Comparison of ENCODE assay signal across 9 mouse cellular contexts in genomic region chr8:125217902-125218581, GRCm38 (mm10).
DNase-seq lines count a peak whose midpoint lies in the region; ATAC-seq and TF ChIP-seq lines count a peak whose summit lies in the region.
"Had no signal": no experiment of that assay in that cellular context is flagged by ENCODE, and none has a peak within 500 bp of the region (broad histone marks: within the 10 kb centered on the region; RNA-seq: fewer than 3 reads in every experiment).

No protein-coding gene starts in this region.

- no peak for ATAC-seq in heart, embryonic 14.5 days (ENCODE audit: insufficient number of reproducible peaks, insufficient read depth, low FRiP score, low read depth)
- ATAC-seq in embryonic facial prominence, embryonic 14.5 days (ENCODE audit: low read depth), result peak; percentile 69
- ATAC-seq in hindbrain, embryonic 15.5 days (ENCODE audit: low FRiP score, low read depth), result no peak
- peak; percentile 44; the same call in 1 of the 2 replicates for ATAC-seq in midbrain, embryonic 16.5 days
- no peak for ATAC-seq in intestine, embryonic 16.5 days

- TF ChIP-seq POLR2A in heart, adult 2 months (IDR thresholded peaks at IDR 0.05; ENCODE audit: insufficient read depth, low read depth, low read length), result no peak

- DNase-seq in heart, adult 2 months, result no peak
- no peak for DNase-seq in embryonic facial prominence, embryonic 14.5 days (ENCODE audit: low spot score)
- DNase-seq in adrenal gland, adult (ENCODE audit: inconsistent age in 2 of 2, low spot score in 1 of 2), result no peak
- DNase-seq in thymus, postnatal 10 days (ENCODE audit: low spot score in 2 of 2), result no peak
- DNase-seq: lung, embryonic 14.5 days had no signal

- no peak overlapping the region; the same call in 1 of the 2 replicates for H3K9ac ChIP-seq in heart, embryonic 14.5 days (ENCODE audit: low read length)
- no peak overlapping the region for H3K9ac ChIP-seq in heart, adult 2 months (ENCODE audit: low read depth, low read length)
- peak overlapping the region; percentile 25; the same call in 1 of the 2 replicates for H3K9ac ChIP-seq in embryonic facial prominence, embryonic 14.5 days (ENCODE audit: low read depth, low read length)
- no peak overlapping the region for H3K9ac ChIP-seq in hindbrain, embryonic 15.5 days
- H3K9ac ChIP-seq in midbrain, embryonic 16.5 days (ENCODE audit: low read depth, low read length), result peak overlapping the region; percentile 36; the same call in 1 of the 2 replicates
- H3K9ac ChIP-seq in intestine, embryonic 16.5 days (ENCODE audit: low read depth, low read length), result no peak overlapping the region
- H3K9ac ChIP-seq: lung, embryonic 14.5 days had no signal

- WGBS in heart, embryonic 14.5 days, result 61% methylated on average over 12 of the region's 12 CpGs
- WGBS in heart, adult 2 months, result 43% methylated on average over 12 of the region's 12 CpGs
- 20% methylated on average over 12 of the region's 12 CpGs for WGBS in embryonic facial prominence, embryonic 14.5 days
- 18% methylated on average over 12 of the region's 12 CpGs for WGBS in hindbrain, embryonic 15.5 days
- 9% methylated on average over 12 of the region's 12 CpGs for WGBS in midbrain, embryonic 16.5 days
- WGBS in intestine, embryonic 16.5 days, result 53% methylated on average over 12 of the region's 12 CpGs

- no peak for TF ChIP-seq CTCF in heart, adult 2 months (IDR thresholded peaks at IDR 0.05)

- no peak overlapping the region for H3K27ac ChIP-seq in heart, embryonic 14.5 days (replicated peaks in 1 of 2; ENCODE audit: control insufficient read depth in 1 of 2, insufficient read depth in 1 of 2, low read depth in 2 of 2, low read length in 2 of 2)
- no peak overlapping the region; the same call in 1 of the 2 replicates for H3K27ac ChIP-seq in heart, adult 2 months
- peak overlapping the region; percentile 80 for H3K27ac ChIP-seq in embryonic facial prominence, embryonic 14.5 days (replicated peaks; ENCODE audit: low read depth, low read length)
- H3K27ac ChIP-seq in hindbrain, embryonic 15.5 days (replicated peaks), result peak overlapping the region; percentile 66
- H3K27ac ChIP-seq in midbrain, embryonic 16.5 days (ENCODE audit: low read length), result peak overlapping the region; percentile 78
- H3K27ac ChIP-seq in intestine, embryonic 16.5 days (ENCODE audit: low read length), result no peak overlapping the region

- H3K4me2 ChIP-seq in heart, embryonic 14.5 days (ENCODE audit: low read length), result peak overlapping the region; percentile 21; the same call in 1 of the 2 replicates
- H3K4me2 ChIP-seq in embryonic facial prominence, embryonic 14.5 days (ENCODE audit: low read depth, low read length), result peak overlapping the region; percentile 46
- H3K4me2 ChIP-seq in hindbrain, embryonic 15.5 days, result peak overlapping the region; percentile 35
- peak overlapping the region; percentile 34 for H3K4me2 ChIP-seq in midbrain, embryonic 16.5 days (ENCODE audit: low read length)
- no peak overlapping the region for H3K4me2 ChIP-seq in intestine, embryonic 16.5 days (ENCODE audit: low read depth, low read length)
- H3K4me2 ChIP-seq: lung, embryonic 14.5 days had no signal

- H3K36me3 ChIP-seq in heart, embryonic 14.5 days (ENCODE audit: control insufficient read depth, insufficient read depth, low read length), result no peaks in the 10 kb centered on the region
- no peaks in the 10 kb centered on the region; the same call in 1 of the 2 replicates for H3K36me3 ChIP-seq in heart, adult 2 months (ENCODE audit: control insufficient read depth, insufficient read depth, low read length)
- H3K36me3 ChIP-seq in embryonic facial prominence, embryonic 14.5 days (ENCODE audit: control insufficient read depth, insufficient read depth, low read length), result no peaks in the 10 kb centered on the region
- no peaks in the 10 kb centered on the region for H3K36me3 ChIP-seq in hindbrain, embryonic 15.5 days
- no peaks in the 10 kb centered on the region for H3K36me3 ChIP-seq in midbrain, embryonic 16.5 days (ENCODE audit: control insufficient read depth, insufficient read depth, low read length)
- H3K36me3 ChIP-seq in intestine, embryonic 16.5 days (ENCODE audit: control insufficient read depth, insufficient read depth, low read length), result no peaks in the 10 kb centered on the region

- intact Hi-C loops in heart, adult 2 months (cut with DNase I), result no loop called here

- H3K27me3 ChIP-seq in heart, embryonic 14.5 days (ENCODE audit: control insufficient read depth, insufficient read depth, low read length), result no peaks in the 10 kb centered on the region
- H3K27me3 ChIP-seq in heart, adult 2 months (ENCODE audit: control insufficient read depth, insufficient read depth, low read length), result no peaks in the 10 kb centered on the region
- H3K27me3 ChIP-seq in embryonic facial prominence, embryonic 14.5 days (replicated peaks; ENCODE audit: control insufficient read depth, insufficient read depth, low read length), result no peaks in the 10 kb centered on the region
- no peaks in the 10 kb centered on the region for H3K27me3 ChIP-seq in hindbrain, embryonic 15.5 days
- no peaks in the 10 kb centered on the region for H3K27me3 ChIP-seq in midbrain, embryonic 16.5 days (ENCODE audit: control insufficient read depth, insufficient read depth, low read depth, low read length)
- H3K27me3 ChIP-seq in intestine, embryonic 16.5 days (replicated peaks; ENCODE audit: control insufficient read depth, insufficient read depth, low read length), result no peaks in the 10 kb centered on the region

- no peak overlapping the region for H3K4me3 ChIP-seq in heart, embryonic 14.5 days (ENCODE audit: control insufficient read depth in 1 of 2, insufficient read depth in 1 of 2, low read depth in 1 of 2, low read length in 2 of 2)
- H3K4me3 ChIP-seq in heart, adult 2 months, result no peak overlapping the region; the same call in 1 of the 2 replicates
- H3K4me3 ChIP-seq in embryonic facial prominence, embryonic 14.5 days (ENCODE audit: low read depth, low read length), result no peak overlapping the region
- H3K4me3 ChIP-seq in hindbrain, embryonic 15.5 days, result no peak overlapping the region
- no peak overlapping the region for H3K4me3 ChIP-seq in midbrain, embryonic 16.5 days (ENCODE audit: low read depth, low read length)
- no peak overlapping the region for H3K4me3 ChIP-seq in intestine, embryonic 16.5 days (ENCODE audit: low read length)

- no peaks in the 10 kb centered on the region for H3K79me2 ChIP-seq in heart, adult 2 months (replicated peaks; ENCODE audit: control insufficient read depth, insufficient read depth, low read length)

- peaks cover 23 to 28% of the 10 kb centered on the region in 2 experiments for H3K4me1 ChIP-seq in heart, embryonic 14.5 days (ENCODE audit: control insufficient read depth in 2 of 2, insufficient read depth in 2 of 2, low read length in 2 of 2)
- H3K4me1 ChIP-seq in heart, adult 2 months (ENCODE audit: control insufficient read depth, insufficient read depth, low read length), result peaks cover 10% of the 10 kb centered on the region
- H3K4me1 ChIP-seq in embryonic facial prominence, embryonic 14.5 days (ENCODE audit: control insufficient read depth, insufficient read depth, low read length), result peaks cover 28% of the 10 kb centered on the region
- H3K4me1 ChIP-seq in hindbrain, embryonic 15.5 days (replicated peaks), result peaks cover 28% of the 10 kb centered on the region
- peaks cover 22% of the 10 kb centered on the region for H3K4me1 ChIP-seq in midbrain, embryonic 16.5 days (ENCODE audit: control insufficient read depth, insufficient read depth, low read length)
- H3K4me1 ChIP-seq in intestine, embryonic 16.5 days (ENCODE audit: control insufficient read depth, insufficient read depth, low read length), result peaks cover 5% of the 10 kb centered on the region

- no peak for TF ChIP-seq EP300 in heart, adult 2 months (IDR thresholded peaks at IDR 0.05; ENCODE audit: insufficient read depth, low read depth, low read length)

- H3K9me3 ChIP-seq in heart, embryonic 14.5 days (ENCODE audit: control insufficient read depth, low read length), result no peaks in the 10 kb centered on the region
- H3K9me3 ChIP-seq in embryonic facial prominence, embryonic 14.5 days (ENCODE audit: control insufficient read depth, low read length), result no peaks in the 10 kb centered on the region
- no peaks in the 10 kb centered on the region for H3K9me3 ChIP-seq in hindbrain, embryonic 15.5 days
- no peaks in the 10 kb centered on the region for H3K9me3 ChIP-seq in midbrain, embryonic 16.5 days (replicated peaks; ENCODE audit: control insufficient read depth, low read length, poor library complexity, severe bottlenecking)
- H3K9me3 ChIP-seq in intestine, embryonic 16.5 days (ENCODE audit: control insufficient read depth, low read length), result no peaks in the 10 kb centered on the region

Comparison
In these comparisons a context has a peak if more than half of its experiments do, and no peak if none do; other contexts are left out.
1. ATAC-seq: peak in embryonic facial prominence, embryonic 14.5 days (single experiment) and midbrain, embryonic 16.5 days (single experiment); none in heart, embryonic 14.5 days (single experiment), hindbrain, embryonic 15.5 days (single experiment) and intestine, embryonic 16.5 days (single experiment).
2. H3K27ac ChIP-seq: peak in embryonic facial prominence, embryonic 14.5 days (single experiment), hindbrain, embryonic 15.5 days (single experiment) and midbrain, embryonic 16.5 days (single experiment); none in heart, embryonic 14.5 days (0 of 2), heart, adult 2 months (single experiment) and intestine, embryonic 16.5 days (single experiment).
3. H3K9ac ChIP-seq: peak in embryonic facial prominence, embryonic 14.5 days (single experiment) and midbrain, embryonic 16.5 days (single experiment); none in heart, embryonic 14.5 days (single experiment), heart, adult 2 months (single experiment), hindbrain, embryonic 15.5 days (single experiment) and intestine, embryonic 16.5 days (single experiment).